Mouse (Mus musculus) heart, postnatal 0 days (tissue): ENCODE results near the gene Zdhhc12.

Experiments
- CTCF ChIP-seq: IDR thresholded peaks from 2 replicates; pipeline ENCODE4 v1.5.1; 2016; ENCODE audit warnings: antibody characterized with exemption, control low read depth, low read depth
- EP300 ChIP-seq: IDR thresholded peaks from 2 replicates; pipeline ENCODE4 v1.6.1; 2016; ENCODE audit warnings: antibody characterized with exemption, low read depth

DNA sequence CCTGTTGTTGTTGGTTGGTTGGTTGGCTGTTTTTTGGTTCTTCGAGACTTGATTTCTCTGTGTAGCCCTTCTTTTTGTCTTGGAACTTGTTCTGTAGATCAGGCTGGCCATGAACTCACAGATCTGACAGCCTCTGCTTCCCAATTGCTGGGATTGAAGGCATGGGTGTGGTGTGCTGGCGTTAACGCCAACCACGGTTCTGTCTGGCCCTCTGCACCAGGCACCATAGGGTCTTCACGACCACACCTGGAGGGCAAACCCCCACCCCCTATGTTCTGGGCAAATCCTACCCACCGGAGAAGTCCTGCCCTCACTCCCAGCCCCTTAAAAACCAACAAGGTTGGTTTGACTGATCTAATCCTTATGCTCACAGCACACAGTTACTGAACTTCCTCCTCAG is 16.5 kb downstream of the Zdhhc12 start:
- TF ChIP-seq CTCF (no peak), EP300 (no peak)
